Mouse (Mus musculus) CD4-positive, CD25-positive, alpha-beta regulatory T cell, adult 4 months (primary cell): Measurements from ENCODE around the gene Tox2. TPM values are rescaled to one million over a fixed set of nuclear protein-coding genes. Genes with fewer than 3 reads are reported as not detected.

Experiments
- ATAC-seq: one replicate; pipeline ENCODE4 v1.8.0; 2017
- polyA plus RNA-seq, 2 experiments: library from polyadenylated mRNA; unstranded; fragments of 100-300 nt; shearing (Covaris generic); gene quantifications; one replicate each; pipeline ENCODE4 v1.2.1; 2017

Tox2 gene
- polyA plus RNA-seq, 2 experiments from 2014 or later: 6.4 to 6.5 TPM

DNA sequence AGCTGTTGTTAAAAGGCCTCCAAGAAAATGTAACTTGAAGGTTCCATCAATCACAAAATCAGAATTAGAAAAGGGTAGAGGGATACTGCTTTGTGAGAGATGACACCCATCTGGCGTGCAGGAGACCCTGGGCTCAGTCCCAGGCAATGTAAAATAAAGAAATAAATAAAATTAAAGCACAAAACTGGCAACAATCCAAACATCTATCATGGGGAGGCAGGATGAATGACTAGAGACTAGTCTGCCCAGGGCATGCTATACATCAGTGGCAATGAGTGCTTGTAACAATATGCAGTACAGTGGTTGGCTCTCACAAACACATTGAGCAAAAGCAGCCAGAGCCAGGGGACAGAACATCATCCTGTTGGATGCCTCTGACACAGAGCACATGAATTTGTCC lies 53.8 kb downstream of the Tox2 start:
- no peak for ATAC-seq

DNA sequence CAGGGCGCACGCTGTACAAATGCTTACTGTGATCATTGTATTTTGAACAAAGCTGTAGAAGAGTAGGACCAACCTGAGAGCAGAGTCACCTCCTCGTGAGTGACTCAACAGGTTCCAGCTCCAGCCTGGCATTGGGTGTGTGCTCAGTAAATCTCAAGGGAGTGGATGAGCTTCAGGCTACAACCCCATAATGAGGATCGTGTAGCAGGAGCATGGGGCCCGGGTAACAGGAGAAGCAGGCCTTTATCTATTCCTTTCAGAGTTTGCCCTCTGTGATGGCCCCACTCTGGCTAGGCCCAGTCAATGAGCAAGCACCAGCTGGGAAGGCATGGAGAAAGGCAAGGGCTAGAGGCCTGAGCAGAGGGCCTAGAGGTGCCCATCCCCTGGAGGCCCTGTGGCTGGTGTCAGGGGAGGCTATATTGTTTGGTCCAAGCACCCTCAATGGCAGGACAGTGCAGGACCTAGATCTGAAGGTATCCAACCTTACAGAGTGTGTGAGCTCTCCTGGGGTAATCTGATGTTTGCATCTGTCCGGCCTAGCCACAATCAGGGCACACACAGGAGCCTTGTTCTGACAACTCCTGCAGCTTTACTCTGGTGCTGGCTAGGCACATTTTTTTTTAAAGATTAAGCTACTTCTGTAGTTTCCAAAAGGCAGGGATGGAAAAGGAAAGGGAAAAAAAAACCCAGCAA lies 58.6 kb downstream of the Tox2 start:
- ATAC-seq: no peak

DNA sequence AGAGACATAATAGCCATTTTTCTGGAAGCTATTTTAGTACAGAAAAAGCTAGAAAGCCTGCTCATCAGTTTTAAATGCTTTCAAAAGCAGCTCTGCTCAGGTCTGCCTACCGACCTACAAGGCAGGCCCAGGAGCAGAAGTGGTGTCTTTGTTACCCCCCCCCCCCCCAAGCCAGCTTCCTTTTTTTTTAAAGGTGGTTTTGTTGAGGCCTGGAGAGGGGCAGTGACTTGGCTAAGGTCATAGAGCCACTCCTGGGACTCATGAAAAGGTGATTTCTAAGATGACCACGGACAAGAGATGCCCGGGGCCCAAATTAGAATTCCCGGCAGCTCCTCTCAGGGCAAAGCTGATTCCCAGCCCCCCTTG lies 59.1 kb downstream of the Tox2 start:
- ATAC-seq: no peak

DNA sequence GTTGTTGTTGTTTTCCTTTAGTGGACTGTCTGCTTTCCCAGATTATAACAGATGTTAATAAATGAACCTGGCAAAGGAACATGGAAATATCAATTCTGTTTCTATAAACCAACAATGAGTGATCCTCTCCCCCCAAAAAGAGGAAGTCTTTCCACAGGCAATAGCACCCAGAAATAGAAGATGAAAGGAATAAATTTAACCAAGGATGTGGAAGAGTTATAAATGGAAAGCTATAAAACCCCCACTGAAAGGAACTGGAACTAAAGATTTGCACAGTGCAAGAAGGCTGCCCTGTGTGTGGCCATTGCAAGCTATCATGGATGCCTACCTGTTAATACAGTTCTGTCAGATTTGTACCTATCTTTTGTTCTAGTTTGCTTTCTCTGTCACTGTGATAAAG lies 64.2 kb downstream of the Tox2 start:
- ATAC-seq: no peak

DNA sequence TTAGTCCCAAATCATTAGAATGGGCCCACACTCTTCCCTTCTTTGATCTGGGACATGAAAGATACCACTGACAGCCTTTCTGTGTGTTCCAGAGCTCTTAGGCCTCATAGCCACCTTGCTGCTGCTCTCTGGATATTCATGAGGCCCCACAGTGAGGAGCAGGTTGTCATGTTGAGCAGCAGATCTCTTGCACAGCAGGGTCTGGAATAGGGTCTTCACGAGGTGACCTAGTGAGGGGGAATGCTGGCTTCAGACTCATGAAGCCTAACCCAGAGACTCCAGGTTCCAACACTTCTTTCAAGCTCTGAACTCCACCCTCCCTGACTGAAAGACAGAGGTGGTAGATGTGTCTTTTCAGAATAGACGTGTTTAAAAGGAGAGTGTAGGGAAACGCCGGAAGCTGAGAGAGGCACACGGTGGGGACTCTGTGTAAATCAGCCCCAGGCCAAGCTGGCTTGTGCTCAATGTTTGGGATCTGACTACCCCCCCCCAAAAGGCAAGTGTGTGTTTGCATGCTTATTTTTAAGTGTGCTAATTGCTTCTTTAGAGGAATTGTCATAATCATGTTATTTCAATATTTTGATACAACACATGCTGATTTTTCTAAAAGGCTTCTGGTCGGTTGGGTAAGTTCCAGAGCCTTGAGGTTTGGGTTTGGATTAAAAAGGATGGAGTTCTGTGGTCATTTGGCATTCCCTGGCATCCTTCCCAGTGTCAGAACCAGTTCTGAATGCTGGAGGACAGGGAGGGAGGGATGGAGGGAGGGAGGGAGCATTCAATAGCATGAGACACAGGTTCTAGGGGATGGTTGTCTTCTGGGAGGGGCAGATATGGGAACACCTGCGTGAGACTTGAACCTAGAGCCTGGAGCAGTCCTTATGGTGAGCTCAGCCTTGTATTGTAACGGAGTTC lies 68.9 kb downstream of the Tox2 start:
- ATAC-seq: no peak

DNA sequence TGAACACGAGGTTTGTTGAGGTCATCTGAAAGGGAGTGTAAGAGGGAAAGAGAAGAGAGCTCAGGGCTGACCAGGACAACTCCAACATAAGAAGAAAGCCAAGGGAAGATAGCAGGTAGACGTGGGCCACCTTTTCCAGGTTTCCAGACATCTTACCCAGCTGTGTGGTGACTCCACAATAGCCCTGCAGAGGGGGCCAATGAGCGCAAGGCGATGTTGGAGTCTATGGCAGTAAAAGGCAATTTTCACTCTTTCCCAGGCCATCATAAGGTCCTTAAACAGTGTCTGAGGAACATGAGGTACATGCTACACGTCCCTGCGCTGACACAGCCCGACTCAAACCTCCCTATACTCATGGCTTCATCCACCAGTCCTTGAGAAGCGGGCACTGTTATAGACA lies 70.9 kb downstream of the Tox2 start:
- no peak for ATAC-seq

DNA sequence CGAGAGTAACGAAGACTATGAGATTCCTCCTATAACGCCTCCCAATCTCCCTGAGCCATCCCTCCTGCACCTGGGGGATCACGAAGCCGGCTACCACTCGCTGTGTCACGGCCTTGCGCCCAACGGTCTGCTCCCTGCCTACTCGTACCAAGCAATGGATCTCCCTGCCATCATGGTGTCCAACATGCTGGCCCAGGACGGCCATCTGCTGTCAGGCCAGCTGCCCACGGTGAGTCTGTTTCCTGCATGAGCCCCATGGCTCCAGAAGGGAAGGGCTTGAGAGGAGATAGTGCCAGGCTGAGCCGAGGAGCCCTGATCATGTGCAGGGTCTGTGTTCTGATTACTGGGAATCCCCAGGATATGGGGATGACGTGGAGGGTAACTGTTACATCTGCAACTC lies 73.1 kb downstream of the Tox2 start:
- no peak for ATAC-seq

DNA sequence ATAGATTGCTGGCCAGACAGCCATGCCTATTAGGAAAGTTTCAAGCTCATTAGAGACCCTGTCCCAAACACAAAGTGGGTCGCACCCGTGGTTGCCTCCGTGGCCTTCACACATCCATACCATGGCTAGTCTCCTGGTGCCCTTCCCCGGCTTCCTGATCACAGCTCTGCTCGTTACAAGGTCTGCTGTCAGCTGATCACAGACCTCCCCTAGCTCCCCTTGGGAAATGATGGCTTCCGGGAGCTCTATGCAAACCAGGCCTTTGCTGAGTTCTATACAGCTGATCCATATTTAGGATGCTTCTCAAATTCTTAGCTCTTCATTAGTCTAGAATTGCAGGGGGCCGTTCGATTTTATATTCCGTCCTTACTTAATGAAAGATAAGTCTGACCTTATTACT lies 75.1 kb downstream of the Tox2 start:
- no peak for ATAC-seq

DNA sequence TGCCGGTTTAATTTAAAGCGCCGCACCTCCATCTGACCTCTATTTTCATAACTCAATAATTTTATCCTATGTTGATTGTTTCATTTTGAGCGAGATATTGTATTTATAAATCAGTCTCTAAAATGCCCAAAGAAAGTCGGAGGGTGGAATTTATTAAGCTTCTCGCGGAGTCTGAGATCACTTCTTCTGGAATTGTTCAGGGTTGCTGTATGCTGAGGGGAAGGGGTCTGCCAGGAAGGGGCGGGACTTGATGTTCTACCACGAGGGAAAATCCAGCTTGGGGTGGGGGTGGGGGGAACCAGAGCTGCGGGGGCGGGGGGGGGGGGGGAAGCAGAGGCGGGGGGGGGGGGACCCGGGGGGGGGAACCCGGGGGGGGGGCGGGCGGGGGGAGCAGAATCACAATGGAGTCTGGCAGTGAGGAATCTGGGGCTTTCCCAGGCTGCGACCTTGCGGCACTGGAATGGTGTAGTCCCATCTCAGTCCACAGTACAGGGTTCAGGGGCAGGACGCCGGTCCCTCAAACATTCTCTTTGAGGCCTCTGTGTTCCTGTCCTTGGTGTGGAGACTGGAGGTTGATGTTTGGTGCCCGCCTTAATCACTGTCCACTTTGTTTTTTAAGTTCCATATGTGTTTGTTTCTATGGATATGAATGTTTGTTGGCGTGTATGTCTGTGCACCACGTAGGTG lies 77.9 kb downstream of the Tox2 start:
- ATAC-seq: no peak

DNA sequence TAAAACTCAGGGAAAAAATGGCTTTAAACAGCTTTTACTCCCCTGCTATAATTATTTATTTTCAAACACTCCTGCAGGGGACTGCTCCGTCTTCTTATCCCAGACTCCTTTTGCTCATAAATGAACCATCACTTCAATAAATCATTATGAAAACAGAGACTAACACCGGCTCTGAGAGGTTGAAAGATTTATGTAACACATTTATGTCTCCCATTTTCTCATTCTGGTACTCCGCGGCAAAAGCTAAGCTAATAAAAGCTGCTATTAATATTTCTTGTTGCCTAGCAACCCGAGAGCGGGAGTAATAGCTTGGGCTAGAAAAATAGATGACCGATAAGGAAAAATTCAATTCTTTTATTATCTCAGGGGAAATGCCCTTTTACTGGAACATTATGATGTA lies 81.9 kb downstream of the Tox2 start:
- no peak for ATAC-seq

DNA sequence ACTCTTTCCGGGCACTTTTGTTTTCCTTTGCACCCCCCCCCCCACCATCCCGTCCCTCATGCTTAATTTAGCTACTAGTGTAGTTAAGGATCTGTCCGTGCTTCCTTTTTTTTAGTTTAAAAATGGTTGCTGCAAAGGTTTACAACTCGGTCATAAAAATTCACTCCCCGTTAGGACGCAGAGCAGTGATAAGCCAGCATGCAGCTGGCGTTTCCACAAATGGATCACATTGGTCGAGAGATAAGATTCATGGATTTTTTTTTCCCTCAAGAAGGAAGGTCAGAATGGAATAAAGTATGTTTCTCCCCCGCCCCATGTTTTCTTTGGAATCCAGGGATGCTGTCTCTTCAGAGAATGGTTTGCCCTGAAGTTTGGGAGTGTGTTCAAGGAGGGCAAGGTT lies 82.4 kb downstream of the Tox2 start:
- ATAC-seq: peak; percentile 21

DNA sequence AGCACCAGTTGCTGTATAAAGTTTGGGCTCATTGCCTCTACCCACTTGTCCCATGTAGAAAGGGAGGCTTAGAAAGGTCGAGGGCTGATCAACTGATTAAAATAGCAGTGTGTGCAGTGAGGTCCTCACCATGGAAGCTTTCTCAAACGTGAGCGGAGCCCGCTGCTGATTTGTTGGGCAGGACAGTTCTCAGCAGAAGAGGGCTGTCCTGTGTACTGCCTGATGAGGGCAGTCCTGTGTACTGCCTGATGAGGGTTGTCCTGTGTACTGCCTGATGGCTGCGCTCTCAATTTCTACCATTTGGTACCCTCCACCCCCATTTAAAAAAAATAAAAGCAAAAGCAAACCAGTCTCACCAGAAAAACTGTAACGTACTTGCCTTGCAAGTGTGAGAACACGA lies 82.8 kb downstream of the Tox2 start:
- peak; percentile 96 for ATAC-seq

DNA sequence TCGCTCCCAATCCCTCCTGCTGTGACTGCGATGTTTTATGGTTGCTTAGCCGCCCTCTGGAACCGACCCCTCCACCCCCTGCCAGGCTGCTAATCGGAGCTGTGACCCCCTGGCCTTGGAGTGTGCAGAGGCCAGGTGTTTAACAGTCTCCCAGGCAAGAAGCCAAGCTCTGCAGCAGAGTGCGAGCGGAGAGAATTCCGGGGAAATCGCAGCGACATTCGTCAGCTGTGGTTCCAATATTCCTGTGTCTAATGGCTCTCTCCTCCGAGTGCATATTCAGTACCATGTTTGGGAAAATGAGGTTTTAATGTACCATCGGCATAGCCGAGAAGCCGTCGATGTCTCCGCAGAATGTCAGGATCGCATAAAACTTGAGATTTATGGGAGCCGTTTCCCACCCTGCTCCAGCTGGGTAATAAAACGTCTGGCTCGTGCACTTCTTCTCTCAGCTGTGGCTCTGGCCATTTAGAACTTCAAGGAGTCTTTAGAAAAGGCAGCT lies 86.0 kb downstream of the Tox2 start:
- no peak for ATAC-seq

DNA sequence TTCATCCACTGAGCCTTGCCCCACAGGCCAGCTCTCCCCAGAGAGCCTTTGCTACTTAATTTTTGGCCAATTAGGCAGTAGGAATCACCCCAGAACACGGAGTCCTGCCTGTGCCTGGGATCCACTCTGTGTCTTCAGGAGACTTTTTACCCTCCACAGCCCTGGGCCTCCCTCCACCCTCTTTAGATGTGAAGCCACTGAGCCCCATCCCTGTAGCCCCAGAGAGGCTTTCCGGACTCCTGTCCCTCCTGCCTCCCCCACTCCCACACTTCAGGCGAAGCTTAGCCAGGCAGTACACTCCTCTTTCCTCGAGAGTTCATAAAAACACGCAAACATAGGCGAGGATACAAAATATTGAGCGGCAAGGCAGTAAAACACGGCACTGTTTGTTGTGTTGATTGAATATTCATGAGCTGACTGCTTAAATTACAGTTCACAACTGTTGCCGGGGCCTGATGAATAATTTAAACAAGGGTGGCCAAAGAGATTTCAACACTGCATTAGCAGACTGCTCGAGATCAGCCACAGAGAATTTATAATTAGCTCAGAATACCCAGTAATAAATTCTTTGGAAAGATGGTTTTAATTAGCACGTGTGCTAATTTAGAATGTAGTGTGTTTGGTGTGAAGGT lies 94.2 kb downstream of the Tox2 start:
- no peak for ATAC-seq

DNA sequence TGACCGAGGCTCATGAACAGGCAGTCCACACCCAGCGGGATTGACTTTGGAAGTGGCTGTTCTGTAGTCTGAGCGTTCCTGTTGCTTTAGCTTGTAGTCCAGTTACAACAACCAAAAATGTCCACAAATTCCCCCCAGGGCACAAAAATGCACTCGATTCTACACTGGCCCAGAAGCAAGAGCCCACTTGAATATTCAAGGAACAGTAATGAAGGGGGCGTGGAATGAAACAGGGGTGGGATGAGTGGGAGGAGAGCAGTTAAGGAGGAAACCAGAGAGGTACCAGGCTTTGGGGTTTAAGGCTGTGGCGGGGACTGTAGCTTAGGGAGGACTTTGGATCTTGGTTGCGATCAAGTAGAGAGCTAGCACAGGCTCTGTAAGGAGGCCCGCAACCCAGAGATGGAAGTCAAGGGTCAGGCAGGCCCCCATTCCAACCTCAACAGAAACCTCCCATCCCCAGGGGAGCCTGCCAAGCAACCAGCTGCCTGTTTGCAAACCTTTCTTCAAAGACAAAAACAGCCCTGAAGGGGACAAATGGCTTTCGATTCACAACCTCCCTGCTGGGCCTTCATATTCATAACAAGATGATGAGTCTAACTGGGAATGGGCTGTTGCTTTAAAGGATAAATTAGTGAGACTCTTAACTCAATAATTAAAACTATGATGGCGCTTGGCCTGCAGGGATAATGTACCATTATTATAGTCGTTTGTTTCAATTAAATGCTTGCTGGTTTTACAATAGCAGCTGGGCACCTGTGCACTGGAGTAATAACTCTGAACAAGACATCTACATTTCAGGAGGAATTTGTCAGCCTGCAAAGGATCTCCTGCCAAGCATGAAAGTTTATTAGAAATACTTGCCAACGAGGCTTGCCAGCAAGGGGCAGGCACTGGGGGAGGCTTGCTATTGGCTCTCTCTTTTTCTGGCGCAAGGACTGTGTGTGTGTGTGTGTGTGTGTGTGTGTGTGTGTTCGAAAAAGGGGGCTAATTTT lies 97.4 kb downstream of the Tox2 start:
- no peak for ATAC-seq

DNA sequence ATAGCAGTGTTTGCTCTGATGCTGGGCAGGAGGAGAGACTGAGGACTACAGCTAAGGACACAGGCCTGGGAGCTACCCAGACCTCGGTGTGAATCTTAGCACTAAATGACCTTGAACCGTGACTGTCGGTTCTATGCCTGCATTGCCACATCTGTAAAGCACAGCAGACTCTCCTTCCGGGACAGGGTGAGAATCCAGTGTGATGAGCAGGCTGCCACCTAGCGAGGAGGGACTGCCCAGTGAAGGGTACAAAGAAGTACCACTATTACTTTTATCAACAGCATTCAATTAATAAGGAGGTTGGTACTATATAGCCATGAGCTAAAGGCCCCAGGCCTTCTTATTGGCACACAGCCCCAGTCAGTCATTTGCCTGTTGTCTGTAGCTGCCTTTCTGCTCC lies 98.7 kb downstream of the Tox2 start:
- no peak for ATAC-seq

DNA sequence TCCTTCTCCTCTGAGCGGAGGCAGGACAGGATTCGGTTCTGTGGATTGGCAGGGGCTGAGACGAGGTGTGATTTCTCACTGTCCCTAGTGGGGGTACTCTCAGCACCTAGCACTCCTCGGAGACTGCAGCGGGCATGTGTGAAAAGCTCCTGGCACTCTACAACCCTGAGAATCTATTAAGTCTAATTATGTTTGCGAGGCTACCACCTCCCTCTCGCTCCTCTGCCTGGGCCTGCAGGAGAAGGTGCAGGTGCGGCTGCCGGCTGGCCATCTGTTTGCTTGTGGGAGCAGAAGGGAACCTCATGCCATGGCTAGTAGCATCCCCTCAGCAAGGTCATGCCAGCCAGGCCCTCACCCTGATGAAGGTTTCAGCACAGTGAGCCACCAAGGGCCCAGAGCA lies 100.1 kb downstream of the Tox2 start:
- no peak for ATAC-seq

DNA sequence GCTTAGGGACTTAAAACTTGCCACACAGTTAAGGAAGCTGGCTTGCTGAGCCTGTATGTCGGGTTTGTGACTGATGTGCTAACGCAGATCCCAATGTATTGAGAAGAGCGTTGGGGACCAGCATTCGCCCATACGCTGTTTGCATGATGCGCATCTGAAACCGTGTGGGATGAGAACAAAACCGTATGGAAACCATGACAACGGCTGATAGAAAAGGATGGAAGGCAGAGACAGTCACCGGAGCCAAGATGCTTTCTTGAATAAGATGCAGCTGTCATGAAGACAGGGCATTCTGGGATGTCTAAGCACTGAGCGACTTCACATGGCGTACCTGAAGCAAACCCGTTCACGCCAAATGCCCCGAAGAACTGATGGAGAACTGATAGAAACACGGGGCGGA lies 106.5 kb downstream of the Tox2 start:
- ATAC-seq: no peak

DNA sequence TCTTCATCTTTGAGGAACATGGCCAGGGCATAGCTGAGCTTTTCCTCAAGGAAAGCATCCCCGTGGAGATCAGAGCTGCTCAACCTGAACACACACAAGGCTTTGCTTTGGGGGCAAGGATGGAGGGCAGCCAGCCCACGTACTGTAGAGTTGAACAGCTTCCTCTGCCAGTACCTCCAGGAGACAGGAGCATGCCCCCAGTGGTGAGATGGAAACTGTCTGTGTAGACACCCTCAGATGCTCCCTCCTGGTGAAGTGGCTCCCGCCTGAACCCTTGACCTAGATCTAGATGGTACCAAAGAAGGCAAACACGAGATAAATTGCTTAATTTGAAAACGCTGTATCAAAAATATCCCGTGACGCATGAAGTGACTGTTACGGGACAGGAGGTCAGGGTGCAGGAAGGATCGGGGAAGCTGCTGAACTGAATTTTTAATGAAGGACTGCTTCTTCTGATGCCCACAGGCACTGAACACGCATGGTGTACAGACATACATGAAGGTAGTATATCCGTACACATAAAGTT lies 107.3 kb downstream of the Tox2 start:
- no peak for ATAC-seq

DNA sequence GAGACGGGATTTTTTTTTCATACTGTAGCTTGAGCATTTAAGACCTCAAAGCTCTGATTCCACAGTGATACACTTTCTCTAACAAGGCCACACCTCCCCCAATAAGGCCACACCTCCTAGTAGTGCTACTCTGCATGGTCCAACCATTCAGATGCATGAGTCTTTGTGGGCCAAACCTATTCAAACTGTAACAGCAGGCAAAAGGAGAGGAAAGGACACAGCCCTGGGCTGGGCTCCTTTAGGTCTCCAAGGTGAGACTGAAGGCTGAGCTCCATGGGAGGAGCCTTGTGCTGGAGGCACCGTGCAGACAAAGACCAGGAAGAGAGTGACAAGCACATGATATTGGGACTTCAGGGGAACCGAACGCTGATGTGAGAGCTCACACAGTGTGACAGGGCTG lies 114.4 kb downstream of the Tox2 start:
- no peak for ATAC-seq

DNA sequence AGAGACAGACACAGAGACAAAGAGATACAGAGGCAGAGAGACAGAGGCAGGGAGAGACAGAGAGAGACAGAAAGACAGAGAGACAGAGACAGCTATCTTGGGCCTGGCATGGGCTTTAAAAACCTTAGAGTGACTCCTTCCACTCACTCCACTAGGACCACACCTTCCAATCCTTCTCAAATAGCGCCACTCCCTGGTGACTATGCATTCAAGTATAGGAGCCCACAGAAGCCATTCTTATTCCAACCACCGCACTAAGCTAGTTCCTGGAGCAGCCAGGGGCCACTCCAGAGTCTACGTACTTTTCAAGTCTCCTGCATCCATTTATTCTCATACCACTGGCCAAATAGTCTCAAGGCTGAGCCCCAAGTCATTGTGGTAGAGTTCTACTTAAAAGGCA lies 115.9 kb downstream of the Tox2 start:
- ATAC-seq: no peak

DNA sequence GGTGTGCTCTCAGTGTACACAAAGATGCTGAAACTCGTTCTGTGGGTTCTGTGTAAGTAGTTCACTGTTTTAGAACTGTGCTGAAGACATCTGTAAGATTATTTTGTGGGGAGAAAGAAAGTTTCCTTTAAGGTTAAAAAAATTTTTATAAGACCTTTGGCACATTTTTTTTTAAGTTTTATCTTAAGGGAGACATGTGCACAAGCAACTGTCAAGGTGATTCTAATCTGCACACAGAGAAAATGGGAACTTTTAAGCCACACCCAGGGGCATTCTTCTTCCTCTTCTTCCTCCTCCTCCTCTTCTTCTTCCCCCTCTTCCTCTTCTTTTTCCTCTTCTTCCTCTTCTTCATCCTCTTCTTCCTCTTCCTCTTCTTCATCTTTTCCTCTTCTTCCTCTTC lies 120.2 kb downstream of the Tox2 start:
- no peak for ATAC-seq
